Mouse (Mus musculus) midbrain, embryonic 11.5 days (tissue): ENCODE results near the gene Btg3. TPM values are rescaled to one million over a fixed set of nuclear protein-coding genes. Genes with fewer than 3 reads are reported as not detected.

Experiments
- ATAC-seq: fragments of 200-750 bp; cut with Nextera tagmentation; 2 replicates; pipeline ENCODE4 v1.8.0; 2017; ENCODE audit warnings: moderate TSS enrichment, moderate library complexity; ENCODE audit not compliant: low FRiP score
- DNase-seq: peaks from one replicate; pipeline ENCODE4 v3.0.0; 2015; ENCODE audit warnings: low spot score; ENCODE audit errors: missing footprints
- H3K27ac ChIP-seq: fragments of 300-500 bp; sonication (generic); 2 replicates; pipeline ENCODE4 v1.5.1; 2014; ENCODE audit warnings: low read depth, low read length
- H3K27me3 ChIP-seq: fragments of 300-500 bp; sonication (generic); 2 replicates; pipeline ENCODE4 v1.6.1; 2014; ENCODE audit warnings: mild to moderate bottlenecking, low read length, moderate library complexity, mixed read lengths; ENCODE audit not compliant: control insufficient read depth, insufficient read depth
- H3K36me3 ChIP-seq: fragments of 300-500 bp; sonication (generic); 2 replicates; pipeline ENCODE4 v1.6.1; 2014; ENCODE audit warnings: mild to moderate bottlenecking, low read length, moderate library complexity, mixed read lengths; ENCODE audit not compliant: control insufficient read depth, insufficient read depth
- H3K4me1 ChIP-seq: fragments of 300-500 bp; sonication (generic); 2 replicates; pipeline ENCODE4 v1.6.1; 2014; ENCODE audit warnings: low read length; ENCODE audit not compliant: control insufficient read depth, insufficient read depth
- H3K4me2 ChIP-seq: fragments of 300-500 bp; sonication (generic); 2 replicates; pipeline ENCODE4 v1.6.1; 2014; ENCODE audit warnings: mild to moderate bottlenecking, moderate library complexity
- H3K4me3 ChIP-seq: fragments of 300-500 bp; sonication (generic); 2 replicates; pipeline ENCODE4 v1.5.1; 2014; ENCODE audit warnings: low read depth, low read length
- H3K9ac ChIP-seq: fragments of 300-500 bp; sonication (generic); 2 replicates; pipeline ENCODE4 v1.6.1; 2014; ENCODE audit warnings: low read length
- H3K9me3 ChIP-seq: fragments of 300-500 bp; sonication (generic); 2 replicates; pipeline ENCODE4 v1.6.1; 2016; ENCODE audit warnings: low read length; ENCODE audit not compliant: control insufficient read depth
- WGBS: fragments of 180-500 bp; shearing (Covaris S2); extraction: QIAGEN DNeasy Blood & Tissue Kit; methylation state at CpG from one replicate; pipeline ENCODE4 v1.1.7; 2014; 5-methylcytosine and 5-hydroxymethylcytosine counted together
- polyA plus RNA-seq: library from polyadenylated mRNA; unstranded; fragments of >200 nt; fragmentation: Nextera tagmentation; extraction: Ambion mirVana; gene quantifications from 2 replicates; pipeline ENCODE4 v1.2.1, GENCODE M21; 2014

Gene Btg3
- polyA plus RNA-seq = 50.4 and 51.3 TPM in 2 replicates

- WGBS = 3% methylated on average over 34 of the region's 57 CpGs
- Histone ChIP-seq H3K27me3 (no peaks in the 10 kb centered on the region), H3K4me3 (peak within 1 kb of the TSS; percentile 78), H3K4me1 (peaks cover 9% of the 10 kb centered on the region), H3K9ac (peak within 1 kb of the TSS; percentile 88), H3K27ac (no peak within 1 kb of the TSS), H3K36me3 (no peaks in the 10 kb centered on the region), H3K9me3 (no peaks in the 10 kb centered on the region), H3K4me2 (peak within 1 kb of the TSS; percentile 72)
- DNase-seq (peak; percentile 100), ATAC-seq (peak; percentile 97)
Observed at GRCm38 (mm10) chr16:78376745-78377570, at the start of gene Btg3. TSS of gene Btg3 (minus strand) at chr16:78377192.

DNA sequence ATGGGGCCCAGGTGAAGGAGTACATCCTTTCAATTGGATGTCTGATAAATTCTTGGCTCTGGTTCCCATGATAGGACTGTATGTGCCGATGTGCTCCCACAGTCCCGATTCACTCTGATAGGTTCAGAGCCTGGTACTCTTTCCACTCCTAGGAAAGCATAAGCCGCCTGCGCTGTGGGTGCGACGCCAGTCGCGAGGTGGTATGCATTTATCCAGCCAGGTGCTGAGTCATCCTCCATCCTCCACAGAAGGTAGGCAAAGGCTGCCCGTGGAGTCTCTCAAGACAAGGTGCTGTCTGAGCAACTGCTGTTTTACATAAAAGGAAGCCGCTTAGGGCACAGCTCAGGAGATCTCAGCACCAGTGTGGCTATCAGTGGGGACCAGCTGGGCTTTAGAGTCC lies 40.7 kb upstream of the Btg3 start:
- no peaks in the 10 kb centered on the region for H3K36me3 ChIP-seq
- ATAC-seq (no peak), DNase-seq (no peak)
- no peaks in the 10 kb centered on the region for H3K4me1 ChIP-seq
- H3K9me3 ChIP-seq = no peaks in the 10 kb centered on the region
- no peak overlapping the region for H3K27ac ChIP-seq
- no peak overlapping the region for H3K9ac ChIP-seq
- 71% methylated on average over 10 of the region's 10 CpGs for WGBS
- H3K4me2 ChIP-seq = no peak overlapping the region
- no peaks in the 10 kb centered on the region for H3K27me3 ChIP-seq
- no peak overlapping the region for H3K4me3 ChIP-seq

DNA sequence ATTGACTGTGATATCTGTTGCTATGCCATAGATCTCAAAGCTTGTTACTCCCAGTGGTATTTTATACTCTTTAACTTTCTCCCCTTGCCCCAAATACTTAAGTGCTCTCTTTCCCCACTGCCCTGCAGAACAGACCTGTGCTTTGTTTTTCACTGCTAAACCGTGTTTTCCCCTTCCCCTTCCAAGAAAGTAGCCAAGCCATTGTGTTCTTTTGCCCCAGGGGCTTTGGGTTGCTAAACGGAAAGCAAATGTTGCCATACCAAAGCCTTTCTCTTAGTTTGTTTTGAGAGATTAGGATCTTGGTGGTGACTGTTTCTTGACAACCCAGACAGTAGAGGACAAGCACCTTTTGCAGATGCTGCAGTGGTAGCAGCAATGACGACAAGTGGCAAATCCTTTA lies 39.5 kb upstream of the Btg3 start:
- Histone ChIP-seq H3K27me3 (no peaks in the 10 kb centered on the region), H3K4me1 (no peaks in the 10 kb centered on the region), H3K9me3 (no peaks in the 10 kb centered on the region), H3K9ac (no peak overlapping the region), H3K27ac (no peak overlapping the region), H3K4me3 (no peak overlapping the region), H3K4me2 (no peak overlapping the region), H3K36me3 (no peaks in the 10 kb centered on the region)
- ATAC-seq (no peak), DNase-seq (peak; percentile 51)
- WGBS = 5% methylated on average over 3 of the region's 3 CpGs

- H3K9ac ChIP-seq = no peak overlapping the region
- ATAC-seq (no peak), DNase-seq (peak; percentile 69)
- H3K27me3 ChIP-seq = no peaks in the 10 kb centered on the region
- 92% methylated on average over 10 of the region's 10 CpGs for WGBS
- H3K4me3 ChIP-seq = no peak overlapping the region
- no peaks in the 10 kb centered on the region for H3K4me1 ChIP-seq
- no peak overlapping the region for H3K4me2 ChIP-seq
- no peaks in the 10 kb centered on the region for H3K36me3 ChIP-seq
- H3K9me3 ChIP-seq = no peaks in the 10 kb centered on the region
- H3K27ac ChIP-seq = no peak overlapping the region
Observed at GRCm38 (mm10) chr16:78409991-78410390, 33.0 kb upstream of the Btg3 start.

- H3K27me3 ChIP-seq = no peaks in the 10 kb centered on the region
- H3K9me3 ChIP-seq = no peaks in the 10 kb centered on the region
- 93% methylated on average over 6 of the region's 6 CpGs for WGBS
- H3K9ac ChIP-seq = no peak overlapping the region
- H3K27ac ChIP-seq = no peak overlapping the region
- DNase-seq (peak; percentile 60), ATAC-seq (no peak)
- H3K36me3 ChIP-seq = no peaks in the 10 kb centered on the region
- no peak overlapping the region for H3K4me2 ChIP-seq
- H3K4me3 ChIP-seq = no peak overlapping the region
- no peaks in the 10 kb centered on the region for H3K4me1 ChIP-seq
Observed at GRCm38 (mm10) chr16:78407855-78408254, 30.9 kb upstream of the Btg3 start.

- no peaks in the 10 kb centered on the region for H3K4me1 ChIP-seq
- H3K9ac ChIP-seq = no peak overlapping the region
- ATAC-seq = no peak
- DNase-seq = peak; percentile 31
- no peak overlapping the region for H3K4me3 ChIP-seq
- 87% methylated on average over 2 of the region's 2 CpGs for WGBS
- no peak overlapping the region for H3K4me2 ChIP-seq
- no peaks in the 10 kb centered on the region for H3K27me3 ChIP-seq
- no peak overlapping the region for H3K27ac ChIP-seq
- no peaks in the 10 kb centered on the region for H3K36me3 ChIP-seq
- no peaks in the 10 kb centered on the region for H3K9me3 ChIP-seq
Observed at GRCm38 (mm10) chr16:78406657-78407056, 29.7 kb upstream of the Btg3 start.

GRCm38 (mm10) chr16:78402316-78402715 lies 25.3 kb upstream of the Btg3 start:
- Histone ChIP-seq H3K4me2 (no peak overlapping the region), H3K27ac (no peak overlapping the region), H3K9me3 (no peaks in the 10 kb centered on the region), H3K4me3 (no peak overlapping the region), H3K4me1 (no peaks in the 10 kb centered on the region), H3K27me3 (no peaks in the 10 kb centered on the region), H3K9ac (no peak overlapping the region), H3K36me3 (no peaks in the 10 kb centered on the region)
- DNase-seq = no peak
- 54% methylated on average over 2 of the region's 2 CpGs for WGBS
- no peak for ATAC-seq

- Histone ChIP-seq H3K36me3 (no peaks in the 10 kb centered on the region), H3K4me2 (no peak overlapping the region), H3K27ac (no peak overlapping the region), H3K4me3 (no peak overlapping the region), H3K9ac (no peak overlapping the region), H3K4me1 (no peaks in the 10 kb centered on the region), H3K27me3 (no peaks in the 10 kb centered on the region), H3K9me3 (no peaks in the 10 kb centered on the region)
- ATAC-seq (no peak), DNase-seq (peak; percentile 23)
- 90% methylated on average over 3 of the region's 3 CpGs for WGBS
Observed at GRCm38 (mm10) chr16:78399423-78399822, 22.4 kb upstream of the Btg3 start.

- 88% methylated on average over 6 of the region's 6 CpGs for WGBS
- no peak for ATAC-seq
- H3K27me3 ChIP-seq = no peaks in the 10 kb centered on the region
- no peaks in the 10 kb centered on the region for H3K9me3 ChIP-seq
- DNase-seq = peak; percentile 17
- H3K4me3 ChIP-seq = no peak overlapping the region
- no peak overlapping the region for H3K4me2 ChIP-seq
- no peaks in the 10 kb centered on the region for H3K36me3 ChIP-seq
- H3K9ac ChIP-seq = no peak overlapping the region
- no peak overlapping the region for H3K27ac ChIP-seq
- H3K4me1 ChIP-seq = no peaks in the 10 kb centered on the region
Observed at GRCm38 (mm10) chr16:78398734-78399133, 21.7 kb upstream of the Btg3 start.
